Mouse (Mus musculus): ENCODE measurements around the gene Cd200r3.
A peak's percentile ranks its signal among the peaks of the same experiment; 100 is the strongest.

Cd200r3 gene

GRCm38 (mm10) chr16:44943468-44943867, at the start of gene Cd200r3:
Gene Cd200r3 (plus strand): TSS chr16:44943678.
- DNase-seq = no peak

- no peak for DNase-seq
Observed at GRCm38 (mm10) chr16:44932016-44932415, 11.5 kb upstream of the Cd200r3 start.

GRCm38 (mm10) chr16:44951360-44952114, 8.1 kb downstream of the Cd200r3 start:
- DNase-seq = no peak

- no peak for DNase-seq
Observed at GRCm38 (mm10) chr16:44962296-44962695, 18.8 kb downstream of the Cd200r3 start.

DNA sequence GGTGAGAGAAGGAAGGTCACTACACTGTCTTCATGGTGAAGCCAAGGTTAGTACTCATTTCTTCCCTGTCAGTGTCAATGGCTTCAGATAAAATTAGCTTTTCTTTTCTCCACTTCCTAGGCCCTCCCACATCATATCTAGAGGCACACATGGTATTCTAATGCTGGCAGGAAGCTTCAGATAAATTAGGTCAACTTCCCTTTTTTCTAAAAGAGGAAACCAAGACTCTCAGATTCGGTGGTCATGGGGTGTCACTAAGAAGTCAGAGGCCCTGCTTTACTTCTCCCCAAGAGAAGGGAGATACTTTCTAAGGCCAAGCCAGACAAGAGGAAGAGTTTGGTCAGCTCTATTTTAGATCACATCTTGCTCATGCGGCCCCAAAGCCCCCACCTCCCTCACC, 19.3 kb downstream of the Cd200r3 start:
- DNase-seq = no peak

DNA sequence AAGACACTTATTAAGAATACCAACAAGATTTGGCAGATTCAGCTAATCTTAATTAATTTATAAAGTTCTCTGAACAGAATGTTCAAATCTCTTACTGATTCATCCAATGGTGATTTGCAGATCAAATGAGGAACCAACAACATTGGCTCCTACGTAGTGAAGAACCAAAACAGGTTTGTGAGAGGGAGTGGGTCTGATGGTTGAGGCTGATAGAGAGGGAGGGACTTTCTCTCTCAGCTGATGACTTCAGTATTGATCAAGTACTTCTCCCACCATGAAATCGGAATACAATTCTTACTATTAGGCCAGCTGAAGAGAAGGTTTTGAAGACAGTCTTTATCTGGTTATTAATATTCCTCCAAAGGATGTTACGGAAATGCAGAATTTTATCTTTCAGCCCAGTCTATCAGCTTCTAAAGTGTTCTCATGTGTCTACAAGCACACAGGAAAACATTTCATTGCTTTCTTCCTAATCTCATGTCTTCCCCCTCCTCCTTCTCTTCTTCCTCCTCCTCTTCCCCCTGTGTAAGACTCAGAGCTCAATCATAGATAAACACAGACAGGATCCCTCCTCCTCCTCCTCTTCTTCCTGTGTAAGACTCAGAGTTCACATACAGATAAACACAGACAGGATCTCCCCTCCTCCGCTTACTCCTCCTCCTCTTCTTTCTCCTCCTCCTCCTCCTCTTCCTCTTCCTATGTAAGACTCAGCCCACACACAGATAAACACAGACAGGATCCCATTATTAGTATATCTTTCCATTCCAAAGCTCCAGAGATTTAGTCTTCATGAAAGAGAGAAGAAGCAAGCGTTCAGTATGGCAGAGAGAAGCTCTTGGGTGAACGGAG, 21.3 kb downstream of the Cd200r3 start:
- DNase-seq = no peak

GRCm38 (mm10) chr16:44965428-44965827, 21.9 kb downstream of the Cd200r3 start:
- DNase-seq = no peak

DNA sequence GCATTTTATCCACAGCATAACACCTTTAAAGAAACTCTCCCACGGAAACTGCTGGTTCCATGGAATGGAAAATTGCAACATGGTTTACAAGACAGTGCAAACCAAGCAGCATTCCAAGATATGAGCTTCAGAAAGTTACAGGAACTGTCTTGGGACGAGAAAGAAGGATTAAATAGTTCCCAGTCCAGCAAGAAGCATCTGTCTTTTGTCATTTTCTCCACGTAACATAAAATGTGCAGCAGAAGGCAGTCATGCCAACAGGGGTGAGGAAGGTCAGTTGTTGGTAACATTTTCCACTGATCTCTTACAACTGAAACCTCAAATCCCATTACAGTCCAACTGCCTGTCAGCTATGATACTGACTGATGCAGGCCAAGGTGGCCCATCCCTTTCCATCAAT, 22.4 kb downstream of the Cd200r3 start:
- no peak for DNase-seq

DNA sequence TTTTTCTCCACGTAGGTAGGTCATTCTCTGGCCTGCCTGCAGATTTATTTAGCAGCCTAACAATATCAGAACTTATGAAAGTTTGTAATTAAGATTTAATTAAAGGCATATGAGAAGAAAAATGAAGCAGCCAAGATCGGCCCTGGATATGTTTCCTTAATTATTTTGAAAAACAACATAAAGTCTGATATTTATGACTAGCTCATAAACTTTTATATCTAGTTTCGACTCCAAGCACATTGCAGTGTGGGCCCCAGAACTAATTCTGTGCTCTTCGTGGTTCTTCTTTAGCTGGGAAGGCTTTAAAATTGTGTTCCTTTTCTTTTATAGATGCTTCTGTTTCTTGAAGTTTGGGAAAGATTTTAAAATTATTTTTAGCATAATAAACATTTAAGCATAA, 23.4 kb downstream of the Cd200r3 start:
- DNase-seq = no peak

GRCm38 (mm10) chr16:44968113-44968512, 24.6 kb downstream of the Cd200r3 start:
- peak; percentile 37 to 65 for DNase-seq

- DNase-seq = no peak
Observed at GRCm38 (mm10) chr16:44970925-44971324, 27.4 kb downstream of the Cd200r3 start.

- no peak for DNase-seq
Observed at GRCm38 (mm10) chr16:44974042-44974441, 30.6 kb downstream of the Cd200r3 start.

- DNase-seq = no peak
Observed at GRCm38 (mm10) chr16:44976081-44976480, 32.6 kb downstream of the Cd200r3 start.

DNA sequence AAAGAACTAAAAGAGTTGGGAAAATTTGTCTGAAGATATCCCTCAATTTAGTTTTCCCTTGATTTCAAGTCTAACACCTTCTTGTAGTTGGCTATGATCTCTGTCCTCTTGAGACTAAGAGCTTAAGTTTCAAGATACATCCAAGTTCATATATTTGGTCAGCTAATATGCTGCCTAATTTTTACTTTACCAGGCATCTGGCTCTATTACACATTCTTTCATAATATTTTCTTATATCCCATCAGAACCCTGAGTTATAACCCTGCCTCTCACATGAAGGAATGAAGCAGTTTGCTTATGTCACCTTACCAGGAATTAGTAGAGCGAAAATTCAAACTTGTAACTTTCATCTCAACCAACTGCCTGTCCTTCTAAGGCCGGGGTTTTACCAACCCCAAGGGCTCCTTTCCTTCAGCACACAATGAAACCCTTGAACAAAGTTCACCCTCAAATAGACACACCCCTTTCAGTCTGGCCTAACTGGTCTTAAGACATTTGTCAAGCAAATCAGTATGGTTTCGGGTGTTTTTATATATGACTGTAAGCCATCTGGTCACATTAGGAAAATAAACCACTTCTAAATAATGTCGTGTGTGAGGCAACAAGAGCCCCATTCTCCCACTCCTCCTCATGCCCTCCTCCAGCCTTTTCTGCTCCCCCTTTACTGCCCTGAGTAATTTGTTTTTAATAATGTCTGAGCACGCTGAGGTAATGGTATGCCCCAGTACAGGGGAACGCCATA, 33.6 kb downstream of the Cd200r3 start:
- no peak for DNase-seq

GRCm38 (mm10) chr16:44978193-44978592, 34.7 kb downstream of the Cd200r3 start:
- no peak for DNase-seq

- peak; percentile 33 to 44 for DNase-seq
Observed at GRCm38 (mm10) chr16:44979355-44979896, 35.9 kb downstream of the Cd200r3 start.

GRCm38 (mm10) chr16:44982972-44983371, 39.5 kb downstream of the Cd200r3 start:
- no peak for DNase-seq

GRCm38 (mm10) chr16:44983379-44984060, 40.0 kb downstream of the Cd200r3 start:
- no peak for DNase-seq

DNA sequence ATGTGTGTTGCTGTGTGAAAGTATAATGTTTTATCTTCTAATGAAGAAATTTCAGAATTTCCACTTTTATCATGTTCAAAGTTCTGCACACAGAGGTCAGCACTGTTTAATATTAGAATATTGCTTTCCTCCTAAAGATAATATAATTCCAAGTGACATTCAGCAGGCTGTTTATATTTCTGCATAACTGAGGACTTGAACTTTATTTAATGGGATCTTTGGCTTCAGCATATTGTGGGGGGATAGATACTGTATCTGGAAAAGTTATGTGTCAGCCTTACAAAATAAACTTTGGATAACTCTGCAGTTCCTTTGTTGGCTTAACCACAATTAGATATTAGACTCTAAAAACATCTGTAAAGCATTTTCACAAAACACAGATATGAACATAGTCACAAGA, 40.6 kb downstream of the Cd200r3 start:
- no peak for DNase-seq

DNA sequence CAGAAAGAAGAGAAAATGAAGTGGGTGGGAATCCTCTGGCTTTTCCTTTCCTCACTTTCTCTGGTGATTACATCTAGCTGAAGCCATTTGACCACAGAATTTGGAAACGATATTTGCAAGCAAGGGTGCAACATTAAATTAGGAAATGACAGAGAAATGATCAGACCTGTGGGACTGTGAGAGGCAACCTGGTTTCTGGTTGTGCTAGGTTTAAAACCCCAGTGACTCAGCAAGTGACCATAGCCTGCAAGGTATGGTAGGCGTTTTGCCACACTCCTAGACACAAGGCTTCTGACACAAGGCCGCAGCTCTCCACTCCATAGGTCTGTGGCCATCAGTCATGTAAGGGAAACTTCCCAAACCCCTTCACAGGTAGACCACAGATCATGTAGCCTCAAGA, 41.4 kb downstream of the Cd200r3 start:
- no peak for DNase-seq

- no peak for DNase-seq
Observed at GRCm38 (mm10) chr16:44986029-44986428, 42.6 kb downstream of the Cd200r3 start.

DNA sequence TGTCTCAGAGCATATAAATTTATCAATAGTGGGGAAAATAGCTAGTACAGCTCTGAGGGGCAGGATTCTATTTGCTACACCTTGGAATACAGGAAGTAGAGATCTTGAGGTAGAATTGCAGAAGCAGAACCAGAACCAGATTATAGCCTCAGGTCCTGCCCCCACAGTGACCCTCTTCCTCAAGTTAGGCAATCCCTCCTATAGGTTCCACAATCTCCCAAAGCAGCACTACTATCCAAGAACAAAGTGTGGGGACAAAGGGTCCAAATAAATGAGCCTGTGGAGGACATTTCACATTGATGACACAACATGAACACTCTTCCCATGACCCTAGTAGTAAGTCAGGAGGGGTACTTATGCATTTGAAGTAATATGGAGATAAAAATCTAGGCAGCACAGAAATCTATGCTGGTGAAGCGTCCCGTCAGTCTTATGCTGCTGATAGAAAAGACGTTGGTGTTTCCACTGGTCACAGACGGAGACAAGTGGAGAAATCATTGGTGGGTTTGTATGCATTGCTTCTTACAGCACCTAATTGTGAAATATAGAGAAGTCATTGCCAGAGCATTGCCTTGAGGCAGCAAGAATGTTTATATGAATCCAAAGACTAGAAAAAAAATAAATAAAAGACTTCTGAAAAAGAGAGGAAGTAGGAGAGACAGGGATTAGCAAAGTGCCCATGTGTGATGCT, 45.3 kb downstream of the Cd200r3 start:
- DNase-seq = no peak
